Mouse (Mus musculus) CH12.LX (cell line): ENCODE data around the gene Macrod2. TPM values are rescaled to one million over a fixed set of nuclear protein-coding genes. Genes with fewer than 3 reads are reported as not detected.

Experiments used
- DNase-seq: peaks from one replicate; pipeline ENCODE4 v3.0.0-alpha.2; 2013; ENCODE audit errors: extremely low read depth
- H3K27ac ChIP-seq: 2 replicates; pipeline ENCODE4 v1.5.1; 2012; ENCODE audit warnings: low read depth, mild to moderate bottlenecking, control low read depth, moderate library complexity; ENCODE audit not compliant: insufficient read depth
- H3K27me3 ChIP-seq: replicated peaks from 2 replicates; pipeline ENCODE3; 2012; ENCODE audit warnings: inconsistent platforms
- H3K36me3 ChIP-seq, 2 experiments: replicated peaks in 1 of 2; 2 replicates each; pipeline versions ENCODE3 to v1.6.1; 2012; ENCODE audit warnings: inconsistent platforms in 1 of 2, low read length in 1 of 2, mild to moderate bottlenecking in 1 of 2, mixed read lengths in 1 of 2, moderate library complexity in 1 of 2; ENCODE audit not compliant: control insufficient read depth in 1 of 2, insufficient read depth in 1 of 2
- H3K4me1 ChIP-seq, 2 experiments: 2 replicates each; pipeline ENCODE4 v1.6.1; 2012; ENCODE audit warnings: inconsistent platforms in 1 of 2, moderate library complexity in 1 of 2; ENCODE audit not compliant: insufficient read depth in 2 of 2, control insufficient read depth in 1 of 2
- H3K4me2 ChIP-seq: 2 replicates; pipeline ENCODE4 v1.6.1; 2012; ENCODE audit warnings: low read depth, mild to moderate bottlenecking, control low read depth; ENCODE audit not compliant: poor library complexity, insufficient read depth, severe bottlenecking
- H3K4me3 ChIP-seq, 3 experiments: fragments of 150-350 bp in 1 of 3; sonication (generic) in 1 of 3; replicated peaks in 1 of 3; 2 replicates each; pipeline versions ENCODE3 to v1.5.1; 2011 to 2012; ENCODE audit warnings: low read depth in 2 of 3, low read length in 2 of 3, mild to moderate bottlenecking in 2 of 3, moderate library complexity in 2 of 3, control low read depth in 1 of 3, improper control_type of control experiment in 1 of 3, inconsistent platforms in 1 of 3, mixed read lengths in 1 of 3; ENCODE audit not compliant: poor library complexity in 1 of 3
- H3K79me2 ChIP-seq: replicated peaks from 2 replicates; pipeline ENCODE4 v1.6.1; 2012; ENCODE audit warnings: mild to moderate bottlenecking, moderate library complexity; ENCODE audit not compliant: control insufficient read depth, poor library complexity, insufficient read depth, severe bottlenecking; ENCODE audit errors: extremely low read depth
- H3K9ac ChIP-seq: 2 replicates; pipeline ENCODE4 v1.6.1; 2012; ENCODE audit warnings: low read depth, mild to moderate bottlenecking, control low read depth, moderate library complexity; ENCODE audit not compliant: insufficient read depth
- H3K9me3 ChIP-seq: replicated peaks from 2 replicates; pipeline ENCODE3; 2012; ENCODE audit warnings: low read length, inconsistent platforms, mixed read lengths
- BHLHE40 ChIP-seq: IDR thresholded peaks from 2 replicates; pipeline ENCODE4 v1.6.1; 2011; ENCODE audit warnings: mild to moderate bottlenecking, low read depth, low read length, improper control_type of control experiment
- CHD1 ChIP-seq: IDR thresholded peaks from 2 replicates; pipeline ENCODE4 v1.6.1; 2012; ENCODE audit warnings: low read depth, low read length, improper control_type of control experiment, inconsistent platforms
- ELF1 ChIP-seq: IDR thresholded peaks from 2 replicates; pipeline ENCODE4 v1.6.1; 2014; ENCODE audit warnings: low read depth, mild to moderate bottlenecking, inconsistent platforms, low read length, improper control_type of control experiment
- ETS1 ChIP-seq: conservative IDR thresholded peaks from 2 replicates; pipeline ENCODE4 v1.6.1; 2012; ENCODE audit warnings: low read depth, mild to moderate bottlenecking, inconsistent platforms, low read length, improper control_type of control experiment, moderate library complexity
- HCFC1 ChIP-seq: IDR thresholded peaks from 2 replicates; pipeline ENCODE4 v1.6.1; 2012; ENCODE audit warnings: low read depth, mild to moderate bottlenecking, inconsistent platforms, low read length, improper control_type of control experiment
- IRF4 ChIP-seq: IDR thresholded peaks from 2 replicates; pipeline ENCODE4 v1.6.1; 2014; ENCODE audit warnings: low read depth, mild to moderate bottlenecking, inconsistent platforms, low read length, improper control_type of control experiment
- JUN ChIP-seq: IDR thresholded peaks from 2 replicates; pipeline ENCODE4 v1.6.1; 2011; ENCODE audit warnings: low read depth, mild to moderate bottlenecking, low read length, improper control_type of control experiment, moderate library complexity; ENCODE audit not compliant: insufficient read depth
- JUND ChIP-seq: conservative IDR thresholded peaks from 2 replicates; pipeline ENCODE4 v1.6.1; 2011; ENCODE audit warnings: low read depth, low read length, improper control_type of control experiment
- KAT2A ChIP-seq: IDR thresholded peaks from 2 replicates; pipeline ENCODE4 v1.6.1; 2012; ENCODE audit warnings: low read length, improper control_type of control experiment, inconsistent platforms; ENCODE audit not compliant: insufficient replicate concordance
- MAX ChIP-seq: IDR thresholded peaks from 2 replicates; pipeline ENCODE4 v1.6.1; 2011; ENCODE audit warnings: low read length, improper control_type of control experiment
- MAZ ChIP-seq: IDR thresholded peaks from 2 replicates; pipeline ENCODE4 v1.6.1; 2012; ENCODE audit warnings: low read depth, mild to moderate bottlenecking, inconsistent platforms, low read length, improper control_type of control experiment, moderate library complexity
- NELFE ChIP-seq: IDR thresholded peaks from 2 replicates; pipeline ENCODE4 v1.6.1; 2011; ENCODE audit warnings: low read depth, low read length, improper control_type of control experiment
- PAX5 ChIP-seq: IDR thresholded peaks from 2 replicates; pipeline ENCODE4 v1.6.1; 2012; ENCODE audit warnings: low read length, inconsistent platforms, mixed read lengths
- SIN3A ChIP-seq: IDR thresholded peaks from 2 replicates; pipeline ENCODE4 v1.6.1; 2012; ENCODE audit warnings: low read length, improper control_type of control experiment, inconsistent platforms
- SMC3 ChIP-seq: IDR thresholded peaks from 2 replicates; pipeline ENCODE4 v1.6.1; 2011; ENCODE audit warnings: low read depth, low read length, improper control_type of control experiment
- ZNF384 ChIP-seq: IDR thresholded peaks from 2 replicates; pipeline ENCODE4 v1.6.1; 2012; ENCODE audit warnings: low read depth, low read length, improper control_type of control experiment, inconsistent platforms
- dilution Hi-C: fragments of 300-500 bp; cut with MboI; formaldehyde crosslinking; loops from 2 replicates; pipeline ENCODE4 v1.14.3; 2020; ENCODE audit warnings: low sequenced_read_pairs; ENCODE audit not compliant: extremely low pct_unique_long_range_greater_than_20kb, extremely low pct_ligation_motif_present
- in situ Hi-C: fragments of 300-500 bp; cut with MboI; formaldehyde crosslinking; loops from 3 replicates; pipeline ENCODE4 v1.14.3; 2019; ENCODE audit warnings: low sequenced_read_pairs, low pct_ligation_motif_present, low pct_unique_long_range_greater_than_20kb, mixed read lengths
- polyA plus RNA-seq: library from polyadenylated mRNA; unstranded; fragments of >175 nt; gene quantifications from 2 replicates; pipeline ENCODE4 v1.2.1, GENCODE M21; 2012; ENCODE audit warnings: low read depth; ENCODE audit not compliant: insufficient read length
- total RNA-seq, 2 experiments: library from RNA; depleted of rRNA; stranded (reverse); fragments of 300-350 nt in 1 of 2; fragments of >200 nt in 1 of 2; gene quantifications; 2 replicates each; pipeline ENCODE4 v1.2.3; 2012 to 2014

Macrod2 gene
- total and polyA plus RNA-seq, 3 experiments: not detected

DNA sequence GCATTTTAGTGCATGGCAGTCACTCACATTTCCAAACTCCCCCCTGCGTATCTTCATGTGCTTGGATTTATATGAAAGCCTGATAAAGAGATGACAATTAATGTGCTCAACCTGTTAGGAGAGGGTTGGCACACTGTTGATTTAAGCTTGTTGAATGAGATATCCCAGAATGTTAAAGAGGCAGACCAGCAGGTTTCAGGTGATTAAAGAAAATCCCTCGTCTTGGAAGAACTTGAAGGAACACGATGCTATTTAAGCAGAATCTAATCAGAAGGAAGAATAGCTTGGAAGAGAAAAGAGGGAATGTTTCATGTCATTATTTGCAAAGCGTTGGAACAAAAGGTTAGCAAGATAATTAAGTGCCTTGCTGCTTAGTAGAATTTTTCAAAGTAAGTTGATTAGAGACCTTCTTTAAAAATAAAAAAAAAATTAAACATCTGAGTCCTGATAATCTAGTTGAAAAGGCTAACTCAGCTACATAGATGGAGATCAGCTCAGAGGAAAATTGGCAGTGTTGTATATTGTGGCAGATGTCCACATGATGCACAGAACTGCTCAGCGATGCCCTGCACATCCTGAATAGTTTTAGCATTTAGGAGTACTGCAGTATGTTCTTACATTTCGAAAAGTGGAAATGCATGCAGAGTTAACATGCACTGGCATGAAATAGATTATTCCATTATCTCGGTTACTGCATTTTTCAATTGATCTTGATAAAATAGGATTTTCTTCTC is 518.7 kb downstream of the Macrod2 start:
- dilution Hi-C loops: no loop called here
- Histone ChIP-seq H3K27ac (no peak overlapping the region), H3K79me2 (no peaks in the 10 kb centered on the region), H3K9ac (no peak overlapping the region), H3K4me2 (no peak overlapping the region), H3K36me3 (no peaks in the 10 kb centered on the region), H3K9me3 (peaks cover 49% of the 10 kb centered on the region), H3K27me3 (no peaks in the 10 kb centered on the region), H3K4me3 (no peak overlapping the region), H3K4me1 (no peaks in the 10 kb centered on the region)
- DNase-seq: no peak
- in situ Hi-C loops: no loop called here
- no peak for TF ChIP-seq SIN3A
- no peak for TF ChIP-seq NELFE
- TF ChIP-seq SMC3: no peak
- no peak for TF ChIP-seq KAT2A
- no peak for TF ChIP-seq ETS1

DNA sequence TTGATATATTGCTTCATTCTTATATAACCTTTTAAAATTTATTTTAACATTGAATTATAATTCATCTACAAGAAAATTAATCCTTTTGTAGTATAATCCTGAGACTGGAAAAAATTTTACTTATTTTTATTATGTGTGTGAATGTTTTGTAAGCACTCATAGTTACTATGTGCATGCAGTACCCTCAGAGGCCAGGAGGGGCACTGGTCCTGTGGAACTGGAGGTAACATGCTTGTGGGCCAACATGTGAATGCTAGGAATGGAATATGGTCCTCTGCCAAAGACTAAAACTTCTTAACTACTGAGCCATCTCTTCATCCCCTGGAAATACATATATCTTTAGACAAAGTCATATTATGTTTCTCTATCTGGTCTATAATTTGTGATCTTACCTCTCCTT is 531.8 kb downstream of the Macrod2 start:
- Histone ChIP-seq H3K27ac (no peak overlapping the region), H3K9me3 (peaks cover 8% of the 10 kb centered on the region), H3K9ac (no peak overlapping the region), H3K36me3 (no peaks in the 10 kb centered on the region), H3K4me2 (no peak overlapping the region), H3K4me1 (no peaks in the 10 kb centered on the region), H3K27me3 (no peaks in the 10 kb centered on the region), H3K79me2 (no peaks in the 10 kb centered on the region), H3K4me3 (no peak overlapping the region)
- TF ChIP-seq MAX (no peak), CHD1 (no peak), ZNF384 (no peak), BHLHE40 (no peak), KAT2A (no peak), HCFC1 (no peak), MAZ (no peak), JUND (no peak), SMC3 (no peak), PAX5 (no peak), ELF1 (no peak), IRF4 (no peak), JUN (no peak)
- DNase-seq: no peak
- dilution Hi-C loops: no loop called here
- in situ Hi-C loops: no loop called here
